Mouse (Mus musculus) cortical plate, adult 2 months (tissue): ENCODE measurements around the gene Uspl1.

ENCODE experiments used
- CTCF ChIP-seq: fragments of 200-500 bp; IDR thresholded peaks from 2 replicates; pipeline ENCODE4 v1.5.1; 2011; ENCODE audit warnings: mild to moderate bottlenecking, control low read depth, low read length; ENCODE audit not compliant: insufficient read depth; ENCODE audit errors: extremely low read depth
- POLR2A ChIP-seq: fragments of 200-500 bp; IDR thresholded peaks from 2 replicates; pipeline ENCODE4 v1.6.1; 2011; ENCODE audit warnings: mild to moderate bottlenecking, low read length, control low read depth; ENCODE audit not compliant: insufficient read depth; ENCODE audit errors: extremely low read depth

DNA sequence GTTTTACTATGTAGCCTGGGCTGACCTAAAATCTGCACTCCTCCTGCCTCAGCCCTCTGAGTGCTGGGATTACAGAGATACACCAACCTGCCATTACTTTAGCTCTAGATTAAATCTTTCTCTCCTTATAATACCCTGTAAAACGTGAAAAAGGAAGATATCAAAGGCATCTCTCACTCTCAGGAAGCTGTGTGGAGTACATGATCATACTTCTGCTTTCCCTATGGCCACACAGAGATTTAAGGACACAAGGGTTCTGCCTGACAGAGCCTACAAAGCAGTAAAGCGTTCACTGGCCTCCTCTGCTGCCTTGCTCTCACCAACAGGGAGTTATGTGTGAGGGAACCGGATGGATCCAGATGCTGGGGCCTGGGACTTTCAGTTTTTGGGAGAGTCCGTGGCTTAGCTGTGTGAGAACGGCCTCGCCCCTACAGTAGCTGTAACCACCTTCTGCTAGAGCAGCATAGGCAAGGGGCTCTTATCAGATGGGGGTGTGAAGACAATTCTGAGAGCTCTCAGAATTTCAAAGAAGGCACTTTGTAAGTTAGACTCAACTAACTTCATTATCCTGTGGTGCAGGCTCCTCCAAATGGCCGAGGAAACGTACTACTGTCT lies 36.7 kb upstream of the Uspl1 start:
- TF ChIP-seq CTCF (no peak), POLR2A (no peak)
